ENCODE assay signal across 8 mouse cellular contexts in genomic region chr6:66896119-66896920, GRCm38 (mm10). TPM values are rescaled to one million over a fixed set of nuclear protein-coding genes. Genes with fewer than 3 reads are reported as not detected.
DNase-seq lines count a peak whose midpoint lies in the region; ATAC-seq and TF ChIP-seq lines count a peak whose summit lies in the region.

Gene Gng12 (plus strand): TSS chr6:66896397.

- H3K36me3 ChIP-seq in hindbrain, embryonic 10.5 days: no peaks in the 10 kb centered on the region
- H3K36me3 ChIP-seq in lung, postnatal 0 days (ENCODE audit: insufficient read depth, low read length): no peaks in the 10 kb centered on the region

- peaks cover 3% of the 10 kb centered on the region; the same call in 1 of the 2 replicates for H3K27me3 ChIP-seq in hindbrain, embryonic 10.5 days (ENCODE audit: insufficient read depth, poor library complexity, severe bottlenecking)
- no peaks in the 10 kb centered on the region for H3K27me3 ChIP-seq in lung, postnatal 0 days (replicated peaks; ENCODE audit: insufficient read depth, low read length)

- peak; percentile 94 for ATAC-seq in lung, postnatal 0 days

- H3K9me3 ChIP-seq in hindbrain, embryonic 10.5 days: no peaks in the 10 kb centered on the region
- H3K9me3 ChIP-seq in lung, postnatal 0 days (ENCODE audit: low read length): no peaks in the 10 kb centered on the region

- TF ChIP-seq CTCF in lung, postnatal 0 days (IDR thresholded peaks at IDR 0.05): peak; percentile 38

- H3K4me1 ChIP-seq in hindbrain, embryonic 10.5 days (replicated peaks): peaks cover 16% of the 10 kb centered on the region
- peaks cover 10% of the 10 kb centered on the region; the same call in 1 of the 2 replicates for H3K4me1 ChIP-seq in lung, postnatal 0 days (ENCODE audit: insufficient read depth, low read depth, low read length)

- peak within 1 kb of the TSS; percentile 84 for H3K9ac ChIP-seq in lung, postnatal 0 days (replicated peaks; ENCODE audit: low read depth)

- peak; percentile 94 for DNase-seq in Muller cell, postnatal 12 days (ENCODE audit: inconsistent ontology term)
- peak; percentile 75 for DNase-seq in cerebellum, adult 9-11 months
- peak in 1 of 2 experiments; percentile 74 for DNase-seq in frontal cortex, adult 2 months (ENCODE audit: extremely low spot score in 1 of 2, low spot score in 1 of 2)
- peak; percentile 76 for DNase-seq in hindbrain, embryonic 10.5 days (ENCODE audit: low spot score)
- DNase-seq in layer of hippocampus, adult 9-11 months: peak; percentile 86
- DNase-seq in lung, postnatal 0 days (ENCODE audit: low spot score): peak; percentile 91
- peak; percentile 67 for DNase-seq in ovary, postnatal 10 days (ENCODE audit: low spot score)
- DNase-seq in thymus, postnatal 14 days: peak; percentile 91

- H3K27ac ChIP-seq in hindbrain, embryonic 10.5 days: peak within 1 kb of the TSS; percentile 89
- peak within 1 kb of the TSS; percentile 86 for H3K27ac ChIP-seq in lung, postnatal 0 days (ENCODE audit: low read length)

- H3K4me3 ChIP-seq in hindbrain, embryonic 10.5 days: peak within 1 kb of the TSS; percentile 85
- H3K4me3 ChIP-seq in lung, postnatal 0 days (ENCODE audit: low read depth, low read length): peak within 1 kb of the TSS; percentile 91

- H3K4me2 ChIP-seq in lung, postnatal 0 days (replicated peaks; ENCODE audit: low read depth, low read length): peak within 1 kb of the TSS; percentile 94

- under 1% methylated on average over 98 of the region's 98 CpGs for WGBS in hindbrain, embryonic 10.5 days
- WGBS in lung, postnatal 0 days: 1% methylated on average over 72 of the region's 98 CpGs

- no peak for TF ChIP-seq EP300 in lung, postnatal 0 days (IDR thresholded peaks at IDR 0.05)

RNA-seq across cellular contexts. Expression of gene Gng12, which starts in this region (rescaled TPM):
- 40.5 and 49.5 TPM in 2 replicates for polyA plus RNA-seq in frontal cortex, adult 2 months (2012; rRNA removed)
- polyA plus RNA-seq in hindbrain, embryonic 10.5 days (2016; fragmentation: Nextera tagmentation; extraction: Ambion mirVana): 46.8 and 55.8 TPM in 2 replicates
- polyA plus RNA-seq in lung, postnatal 0 days (2015; fragmentation: Nextera tagmentation; extraction: Ambion mirVana): 77.1 and 82.5 TPM in 2 replicates
